Mouse (Mus musculus) erythroblast, embryonic 14.5 days (primary cell): ENCODE data around the gene Gdap1l1.

Experiments
- GATA1 ChIP-seq: IDR thresholded peaks from 2 replicates; pipeline ENCODE4 v1.6.1; 2012; ENCODE audit warnings: low read length, inconsistent platforms, mixed read lengths
- TAL1 ChIP-seq: IDR thresholded peaks from 3 replicates; pipeline ENCODE4 v1.6.1; 2012; ENCODE audit warnings: low read length, inconsistent platforms, mixed read lengths

GRCm38 (mm10) chr2:163393241-163393640, 45.0 kb upstream of the Gdap1l1 start:
- no peak for TF ChIP-seq GATA1
- no peak for TF ChIP-seq TAL1
